Mouse (Mus musculus) urinary bladder, postnatal 14 days (tissue): Measurements from ENCODE around the gene Vps52.

ENCODE experiments used
- DNase-seq: peaks from one replicate; pipeline ENCODE4 v3.0.0; 2021; ENCODE audit warnings: low spot score

Gene Vps52

GRCm38 (mm10) chr17:33955555-33956214 is at the start of gene Vps52, which contains the start of gene Rps18:
Vps52 (plus strand) TSS chr17:33955812.
Rps18 (minus strand) TSS chr17:33956001.
- DNase-seq: peak; percentile 95

- peak; percentile 47 for DNase-seq
Measured at GRCm38 (mm10) chr17:33908331-33909076, 47.1 kb upstream of the Vps52 start.

GRCm38 (mm10) chr17:33909077-33909868 is 46.3 kb upstream of the Vps52 start, which contains the start of gene Daxx:
Daxx (plus strand) TSS chr17:33909414.
- DNase-seq: peak; percentile 99

- DNase-seq: peak; percentile 59
Measured at GRCm38 (mm10) chr17:33909869-33910250, 45.8 kb upstream of the Vps52 start.

GRCm38 (mm10) chr17:33910346-33911051 is 45.1 kb upstream of the Vps52 start:
- DNase-seq: no peak

- DNase-seq: no peak
Measured at GRCm38 (mm10) chr17:33911052-33911812, 44.4 kb upstream of the Vps52 start.

GRCm38 (mm10) chr17:33911813-33912414 is 43.7 kb upstream of the Vps52 start:
- DNase-seq: no peak

GRCm38 (mm10) chr17:33913264-33913663 is 42.3 kb upstream of the Vps52 start:
- DNase-seq: no peak

- DNase-seq: no peak
Measured at GRCm38 (mm10) chr17:33913905-33914304, 41.7 kb upstream of the Vps52 start.

- DNase-seq: no peak
Measured at GRCm38 (mm10) chr17:33914969-33915391, 40.6 kb upstream of the Vps52 start.

GRCm38 (mm10) chr17:33915671-33916250 is 39.9 kb upstream of the Vps52 start, which contains the start of the genes Tapbp and Zbtb22:
Tapbp (plus strand) TSS chr17:33915899.
Zbtb22 (plus strand) TSS chr17:33915904.
- peak; percentile 95 for DNase-seq

GRCm38 (mm10) chr17:33916294-33916693 is 39.3 kb upstream of the Vps52 start:
- DNase-seq: no peak

- DNase-seq: no peak
Measured at GRCm38 (mm10) chr17:33916847-33917655, 38.6 kb upstream of the Vps52 start.

- no peak for DNase-seq
Measured at GRCm38 (mm10) chr17:33917656-33918292, 37.8 kb upstream of the Vps52 start.

GRCm38 (mm10) chr17:33918293-33919203 is 37.1 kb upstream of the Vps52 start:
- peak; percentile 53 for DNase-seq

GRCm38 (mm10) chr17:33919351-33920281 is 36.0 kb upstream of the Vps52 start:
- DNase-seq: peak; percentile 90
